Mouse (Mus musculus) megakaryocyte, embryonic 14.5 days (primary cell): ENCODE results near the gene Shld1.

Experiments used
- FLI1 ChIP-seq: IDR thresholded peaks from 2 replicates; pipeline ENCODE4 v1.6.1; 2012; ENCODE audit warnings: low read length, inconsistent platforms, mixed read lengths
- GATA1 ChIP-seq: IDR thresholded peaks from 3 replicates; pipeline ENCODE4 v1.6.1; 2012; ENCODE audit warnings: mixed read lengths, low read length, inconsistent platforms, borderline replicate concordance

GRCm38 (mm10) chr2:132697256-132697655, 10.5 kb downstream of the Shld1 start:
- TF ChIP-seq GATA1 (no peak), FLI1 (no peak)
